Mouse (Mus musculus): ENCODE results near the gene Rbpjl. TPM values are rescaled to one million over a fixed set of nuclear protein-coding genes. Genes with fewer than 3 reads are reported as not detected.

Rbpjl gene
- polyA plus RNA-seq, 1 experiment from 2014 or later: 0.21 TPM

DNA sequence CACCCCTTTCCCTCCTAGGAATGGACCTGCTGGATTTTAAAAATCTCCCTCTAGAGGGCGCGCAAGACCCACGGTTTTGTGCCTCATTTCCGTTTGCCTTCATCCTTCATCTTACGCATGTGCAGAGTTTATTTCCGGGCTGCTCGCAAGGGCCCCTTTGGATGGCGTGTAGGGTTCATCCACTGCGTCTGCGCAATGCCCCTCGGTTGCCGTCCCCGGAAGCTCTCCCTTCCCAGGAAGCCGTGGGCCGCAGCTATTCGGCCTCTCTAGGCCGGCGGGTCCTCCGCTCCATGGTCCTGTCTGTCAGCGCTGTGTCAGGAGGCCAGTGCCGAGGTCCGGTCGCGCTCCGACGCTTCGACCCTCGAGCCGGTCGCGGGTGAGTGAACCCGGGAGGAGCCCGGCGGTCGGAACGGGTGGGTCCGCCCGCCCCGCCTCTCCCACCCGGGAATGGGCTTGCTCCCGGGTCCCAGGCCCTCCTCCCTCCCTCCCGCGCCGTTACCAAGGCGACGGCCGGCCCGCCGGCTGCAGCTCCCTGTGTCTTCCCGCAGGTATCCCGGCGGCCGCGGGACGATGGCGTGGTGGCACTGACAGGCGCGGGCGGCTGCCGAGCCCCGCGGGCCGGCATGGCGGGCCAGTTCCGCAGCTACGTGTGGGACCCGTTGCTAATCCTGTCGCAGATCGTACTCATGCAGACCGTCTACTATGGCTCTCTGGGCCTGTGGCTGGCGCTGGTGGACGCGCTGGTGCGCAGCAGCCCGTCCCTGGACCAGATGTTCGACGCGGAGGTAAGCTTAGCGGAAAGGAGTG, 58.0 kb downstream of the Rbpjl start, which contains the start of gene Gm20458:
TSS of gene Gm20458 (plus strand) at position 223 of the 807 bp plus-strand sequence.
- Histone ChIP-seq H3K27ac (replicated peaks) (peak within 1 kb of the TSS; percentile 66), H3K9ac (peak within 1 kb of the TSS; percentile 88), H3K27me3 (replicated peaks) (no peaks in the 10 kb centered on the region), H3K9me3 (no peaks in the 10 kb centered on the region), H3K4me3 (peak within 1 kb of the TSS; percentile 91), H3K36me3 (peaks cover 32% of the 10 kb centered on the region), H3K4me2 (peak within 1 kb of the TSS; percentile 89), H3K4me1 (peaks cover 24% of the 10 kb centered on the region)
- ATAC-seq (ENCODE audit: extremely low read depth, insufficient number of reproducible peaks, low FRiP score, low TSS enrichment): peak; percentile 94
- WGBS: under 1% methylated on average over 78 of the region's 79 CpGs

Small RNA genes within 50 kb of the gene (microRNA-seq; reads per million reads assigned to microRNA genes)
- gene Mir7678: not detected

Other genes starting within 250 kb of the Rbpjl start
- gene Kcns1, start 232.0 kb upstream of the Rbpjl start, polyA plus RNA-seq (2015; fragmentation: Nextera tagmentation; extraction: Ambion mirVana): 0.21 and 0.29 TPM in 2 replicates
- gene Wfdc5, start 220.4 kb upstream of the Rbpjl start, polyA plus RNA-seq (2015; fragmentation: Nextera tagmentation; extraction: Ambion mirVana): not detected in 2 replicates
- gene Wfdc12, start 212.5 kb upstream of the Rbpjl start, polyA plus RNA-seq (2015; fragmentation: Nextera tagmentation; extraction: Ambion mirVana): not detected in 2 replicates
- not detected in 2 replicates for gene Wfdc15a, start 203.0 kb upstream of the Rbpjl start, polyA plus RNA-seq (2015; fragmentation: Nextera tagmentation; extraction: Ambion mirVana)
- gene Wfdc15b, start 181.5 kb upstream of the Rbpjl start, polyA plus RNA-seq (2015; fragmentation: Nextera tagmentation; extraction: Ambion mirVana): 0.33 TPM in 1 of 2 replicates, not detected in the other
- gene Svs2, start 164.7 kb upstream of the Rbpjl start, polyA plus RNA-seq (2015; fragmentation: Nextera tagmentation; extraction: Ambion mirVana): not detected in 2 replicates
- gene Svs3b, start 146.5 kb upstream of the Rbpjl start, polyA plus RNA-seq (2015; fragmentation: Nextera tagmentation; extraction: Ambion mirVana): not detected in 2 replicates
- gene Svs4, start 124.7 kb upstream of the Rbpjl start, polyA plus RNA-seq (2015; fragmentation: Nextera tagmentation; extraction: Ambion mirVana): not detected in 2 replicates
- gene Svs3a, start 113.9 kb upstream of the Rbpjl start, polyA plus RNA-seq (2015; fragmentation: Nextera tagmentation; extraction: Ambion mirVana): not detected in 2 replicates
- gene Svs6, start 86.4 kb upstream of the Rbpjl start, polyA plus RNA-seq (2015; fragmentation: Nextera tagmentation; extraction: Ambion mirVana): not detected in 2 replicates
- gene Svs5, start 70.4 kb upstream of the Rbpjl start, polyA plus RNA-seq (2015; fragmentation: Nextera tagmentation; extraction: Ambion mirVana): not detected in 2 replicates
- 0.90 and 1.8 TPM in 2 replicates for gene Slpi, start 14.0 kb upstream of the Rbpjl start, polyA plus RNA-seq (2015; fragmentation: Nextera tagmentation; extraction: Ambion mirVana)
- 5.2 and 7.7 TPM in 2 replicates for gene Matn4, start 2.0 kb downstream of the Rbpjl start, polyA plus RNA-seq (2015; fragmentation: Nextera tagmentation; extraction: Ambion mirVana)
- 36.6 and 46.5 TPM in 2 replicates for gene Sdc4, start 40.7 kb downstream of the Rbpjl start, polyA plus RNA-seq (2015; fragmentation: Nextera tagmentation; extraction: Ambion mirVana)
- 37.2 and 43.0 TPM in 2 replicates for gene Sys1, start 53.8 kb downstream of the Rbpjl start, polyA plus RNA-seq (2015; fragmentation: Nextera tagmentation; extraction: Ambion mirVana)
- 8.7 and 11.7 TPM in 2 replicates for gene Gm20458, start 57.8 kb downstream of the Rbpjl start, polyA plus RNA-seq (2015; fragmentation: Nextera tagmentation; extraction: Ambion mirVana)
- not detected in 2 replicates for gene Trp53tg5, start 70.6 kb downstream of the Rbpjl start, polyA plus RNA-seq (2015; fragmentation: Nextera tagmentation; extraction: Ambion mirVana)
- gene Dbndd2, start 83.0 kb downstream of the Rbpjl start, polyA plus RNA-seq (2015; fragmentation: Nextera tagmentation; extraction: Ambion mirVana): 8.9 and 17.9 TPM in 2 replicates
- 53.0 and 54.5 TPM in 2 replicates for gene Pigt, start 94.4 kb downstream of the Rbpjl start, polyA plus RNA-seq (2015; fragmentation: Nextera tagmentation; extraction: Ambion mirVana)
- gene Wfdc2, start 159.3 kb downstream of the Rbpjl start, polyA plus RNA-seq (2015; fragmentation: Nextera tagmentation; extraction: Ambion mirVana): 11.1 and 12.7 TPM in 2 replicates
- not detected in 2 replicates for gene Spint3, start 170.3 kb downstream of the Rbpjl start, polyA plus RNA-seq (2015; fragmentation: Nextera tagmentation; extraction: Ambion mirVana)
- 0.44 TPM in 1 of 2 replicates, not detected in the other for gene Wfdc6a, start 182.3 kb downstream of the Rbpjl start, polyA plus RNA-seq (2015; fragmentation: Nextera tagmentation; extraction: Ambion mirVana)
- not detected in 2 replicates for gene Eppin, start 190.5 kb downstream of the Rbpjl start, polyA plus RNA-seq (2015; fragmentation: Nextera tagmentation; extraction: Ambion mirVana)
- not detected in 2 replicates for gene Wfdc6b, start 210.4 kb downstream of the Rbpjl start, polyA plus RNA-seq (2015; fragmentation: Nextera tagmentation; extraction: Ambion mirVana)
- gene Wfdc8, start 210.5 kb downstream of the Rbpjl start, polyA plus RNA-seq (2015; fragmentation: Nextera tagmentation; extraction: Ambion mirVana): not detected in 2 replicates
- gene Wfdc16, start 235.7 kb downstream of the Rbpjl start, polyA plus RNA-seq (2015; fragmentation: Nextera tagmentation; extraction: Ambion mirVana): not detected in 2 replicates